Mouse (Mus musculus) lung, embryonic 14.5 days (tissue): ENCODE results near the gene Cnn2. TPM values are rescaled to one million over a fixed set of nuclear protein-coding genes. Genes with fewer than 3 reads are reported as not detected.

ENCODE experiments used
- ATAC-seq: fragments of 200-750 bp; cut with Nextera tagmentation; 2 replicates; pipeline ENCODE4 v1.8.0; 2017; ENCODE audit warnings: mild to moderate bottlenecking, moderate TSS enrichment, moderate library complexity; ENCODE audit not compliant: insufficient read depth
- DNase-seq: peaks from one replicate; pipeline ENCODE4 v3.0.0-alpha.2; 2015
- H3K27ac ChIP-seq: fragments of 300-500 bp; sonication (generic); 2 replicates; pipeline ENCODE4 v1.5.1; 2014; ENCODE audit warnings: low read depth, mild to moderate bottlenecking, moderate library complexity
- H3K27me3 ChIP-seq: fragments of 300-500 bp; sonication (generic); 2 replicates; pipeline ENCODE4 v1.6.1; 2014; ENCODE audit warnings: low read length, control low read depth; ENCODE audit not compliant: insufficient read depth
- H3K36me3 ChIP-seq: fragments of 300-500 bp; sonication (generic); 2 replicates; pipeline ENCODE4 v1.6.1; 2014; ENCODE audit warnings: control low read depth; ENCODE audit not compliant: insufficient read depth
- H3K4me1 ChIP-seq: fragments of 300-500 bp; sonication (generic); 2 replicates; pipeline ENCODE4 v1.6.1; 2014; ENCODE audit warnings: antibody characterized with exemption, control low read depth; ENCODE audit not compliant: insufficient read depth
- H3K4me2 ChIP-seq: fragments of 300-500 bp; sonication (generic); 2 replicates; pipeline ENCODE4 v1.6.1; 2014; ENCODE audit warnings: mild to moderate bottlenecking
- H3K4me3 ChIP-seq: fragments of 300-500 bp; sonication (generic); 2 replicates; pipeline ENCODE4 v1.5.1; 2014; ENCODE audit warnings: low read depth, low read length
- H3K9ac ChIP-seq: fragments of 300-500 bp; sonication (generic); 2 replicates; pipeline ENCODE4 v1.6.1; 2014
- H3K9me3 ChIP-seq: fragments of 300-500 bp; sonication (generic); 2 replicates; pipeline ENCODE4 v1.6.1; 2016; ENCODE audit warnings: low read depth, low read length, control low read depth
- CTCF ChIP-seq: IDR thresholded peaks from 2 replicates; pipeline ENCODE4 v1.5.1; 2016; ENCODE audit warnings: antibody characterized with exemption, low read depth
- WGBS: fragments of 180-500 bp; shearing (Covaris S2); extraction: QIAGEN DNeasy Blood & Tissue Kit; methylation state at CpG from one replicate; pipeline ENCODE4 v1.1.7; 2014; 5-methylcytosine and 5-hydroxymethylcytosine counted together
- polyA plus RNA-seq: library from polyadenylated mRNA; unstranded; fragments of >200 nt; fragmentation: Nextera tagmentation; extraction: Ambion mirVana; gene quantifications from 2 replicates; pipeline ENCODE4 v1.2.1, GENCODE M21; 2014

The Cnn2 gene
- polyA plus RNA-seq, 1 experiment from 2014 or later, result 354 TPM

- Histone ChIP-seq H3K4me2 (0 out of 2 replicates have a peak overlapping the region, but pooled peaks have one; percentile 3), H3K36me3 (0 out of 2 replicates have a peak, but pooled peaks cover 7% of the 10 kb centered on the region), H3K4me1 (no peaks in the 10 kb centered on the region; the same call in none of the 2 replicates), H3K27ac (no peak overlapping the region), H3K4me3 (peak overlapping the region; percentile 2; the same call in 1 of the 2 replicates), H3K9me3 (peaks cover 9% of the 10 kb centered on the region; the same call in 1 of the 2 replicates), H3K27me3 (peaks cover 34% of the 10 kb centered on the region), H3K9ac (no peak overlapping the region; the same call in 1 of the 2 replicates)
- peak; percentile 37 for DNase-seq
- ATAC-seq, result no peak
- TF ChIP-seq CTCF, result peak; percentile 48
- 15% methylated on average over 28 of the region's 28 CpGs for WGBS
Observed at GRCm38 (mm10) chr10:80014484-80015290, 26.3 kb downstream of the Cnn2 start.

DNA sequence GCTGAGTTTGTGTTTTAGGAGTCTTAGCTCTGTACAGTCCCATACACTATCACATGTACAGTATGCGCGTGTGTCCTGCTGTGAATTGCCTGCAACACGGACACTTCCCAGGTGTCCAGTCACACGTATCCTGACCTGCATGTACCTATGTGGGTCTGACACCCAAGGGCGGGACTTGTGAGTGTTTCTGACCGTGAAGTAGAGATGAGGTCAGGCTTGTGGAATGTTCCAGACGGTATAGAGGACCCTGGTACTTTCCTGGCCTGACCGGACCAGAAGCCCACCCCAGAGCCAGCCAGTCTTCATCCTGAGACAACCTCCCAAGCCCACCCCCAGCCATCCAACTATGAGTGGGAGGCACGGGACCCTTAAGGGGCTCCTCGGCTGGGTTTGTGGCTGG is 27.2 kb downstream of the Cnn2 start:
- H3K9ac ChIP-seq, result no peak overlapping the region
- peaks cover 34% of the 10 kb centered on the region for H3K27me3 ChIP-seq
- DNase-seq (no peak), ATAC-seq (no peak)
- 0 out of 2 replicates have a peak, but pooled peaks cover 3% of the 10 kb centered on the region for H3K36me3 ChIP-seq
- H3K4me1 ChIP-seq, result no peaks in the 10 kb centered on the region; the same call in none of the 2 replicates
- TF ChIP-seq CTCF, result no peak
- H3K9me3 ChIP-seq, result peaks cover 4% of the 10 kb centered on the region; the same call in 1 of the 2 replicates
- no peak overlapping the region for H3K4me3 ChIP-seq
- 62% methylated on average over 10 of the region's 10 CpGs for WGBS
- no peak overlapping the region for H3K4me2 ChIP-seq
- no peak overlapping the region for H3K27ac ChIP-seq

- TF ChIP-seq CTCF, result no peak
- Histone ChIP-seq H3K4me2 (peak within 1 kb of the TSS; percentile 21; the same call in 1 of the 2 replicates), H3K36me3 (0 out of 2 replicates have a peak, but pooled peaks cover 4% of the 10 kb centered on the region), H3K4me1 (no peaks in the 10 kb centered on the region; the same call in none of the 2 replicates), H3K4me3 (peak within 1 kb of the TSS; percentile 16; the same call in 1 of the 2 replicates), H3K27me3 (peaks cover 34% of the 10 kb centered on the region), H3K27ac (no peak within 1 kb of the TSS), H3K9ac (no peak within 1 kb of the TSS), H3K9me3 (no peaks in the 10 kb centered on the region)
- ATAC-seq (no peak), DNase-seq (peak; percentile 25)
- 66% methylated on average over 11 of the region's 11 CpGs for WGBS
Observed at GRCm38 (mm10) chr10:80016511-80016910, 28.1 kb downstream of the Cnn2 start, which contains the start of gene Arhgap45. Gene Arhgap45, plus strand, starts transcription at chr10:80016653.

DNA sequence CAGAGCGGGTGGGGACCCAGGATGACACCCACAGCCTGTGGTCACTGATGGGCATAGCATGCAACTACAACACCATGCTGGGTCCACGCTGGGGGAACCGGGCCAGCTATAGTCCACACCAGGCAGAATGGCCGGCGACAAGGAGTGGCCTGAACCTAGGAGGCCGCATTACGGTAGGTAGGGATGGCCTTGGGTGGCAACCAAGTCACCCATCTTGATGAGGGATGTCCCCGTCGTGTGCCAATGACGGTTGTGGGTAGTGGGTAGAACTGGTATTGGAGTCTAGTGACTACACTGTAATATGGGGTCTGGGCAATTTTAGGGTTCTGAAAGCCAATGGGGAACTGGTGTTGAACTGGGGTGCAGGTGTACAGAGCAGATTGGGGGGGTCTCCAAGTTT is 28.5 kb downstream of the Cnn2 start:
- Histone ChIP-seq H3K36me3 (peaks cover 6% of the 10 kb centered on the region; the same call in 1 of the 2 replicates), H3K27me3 (peaks cover 32% of the 10 kb centered on the region), H3K27ac (no peak overlapping the region), H3K9me3 (no peaks in the 10 kb centered on the region), H3K4me3 (peak overlapping the region; percentile 16; the same call in 1 of the 2 replicates), H3K4me2 (peak overlapping the region; percentile 21; the same call in 1 of the 2 replicates), H3K9ac (no peak overlapping the region), H3K4me1 (no peaks in the 10 kb centered on the region; the same call in none of the 2 replicates)
- 92% methylated on average over 10 of the region's 10 CpGs for WGBS
- DNase-seq (no peak), ATAC-seq (no peak)
- no peak for TF ChIP-seq CTCF

DNA sequence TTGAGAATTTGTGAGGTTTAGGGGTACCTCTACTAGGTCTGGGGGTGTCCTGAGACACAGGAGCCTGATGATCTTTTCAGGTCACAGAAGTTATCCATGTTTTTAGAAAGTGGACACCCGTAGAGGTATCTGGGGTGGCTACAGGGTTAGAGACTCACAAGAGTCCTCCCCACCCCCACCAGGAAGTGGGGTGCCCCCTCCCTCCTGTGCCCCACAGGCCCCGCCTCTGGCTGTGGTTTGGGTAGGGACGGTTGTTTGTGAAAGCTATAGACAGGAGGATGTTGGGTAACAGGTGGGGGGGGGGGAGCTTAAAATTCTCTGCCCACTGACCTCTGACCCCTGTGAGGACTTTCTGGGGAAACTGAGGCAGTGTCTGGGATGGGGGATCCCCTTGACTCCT is 29.0 kb downstream of the Cnn2 start:
- H3K4me1 ChIP-seq, result no peaks in the 10 kb centered on the region; the same call in none of the 2 replicates
- H3K4me2 ChIP-seq, result peak overlapping the region; percentile 21; the same call in 1 of the 2 replicates
- H3K9ac ChIP-seq, result no peak overlapping the region
- peaks cover 11% of the 10 kb centered on the region for H3K36me3 ChIP-seq
- TF ChIP-seq CTCF, result no peak
- no peak overlapping the region for H3K27ac ChIP-seq
- DNase-seq (no peak), ATAC-seq (no peak)
- no peak overlapping the region for H3K4me3 ChIP-seq
- no peaks in the 10 kb centered on the region for H3K9me3 ChIP-seq
- 62% methylated on average over 3 of the region's 3 CpGs for WGBS
- H3K27me3 ChIP-seq, result peaks cover 28% of the 10 kb centered on the region

DNA sequence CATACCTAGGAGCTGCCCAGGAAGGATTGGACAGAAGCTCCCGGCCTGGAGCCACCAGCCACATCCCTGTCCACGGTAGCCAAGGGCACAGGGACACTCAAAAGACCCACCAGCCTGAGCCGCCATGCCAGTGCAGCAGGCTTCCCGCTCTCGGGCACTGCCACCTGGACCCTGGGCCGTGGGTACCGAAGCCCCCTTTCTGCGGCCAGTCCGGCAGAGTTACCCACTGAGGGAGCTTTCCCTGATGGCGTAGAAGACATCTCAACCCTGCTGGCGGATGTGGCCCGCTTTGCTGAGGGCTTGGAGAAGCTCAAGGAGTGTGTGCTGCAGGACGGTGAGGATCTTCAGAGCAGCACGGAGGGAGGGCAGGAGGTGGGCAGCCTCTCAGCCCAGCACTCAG is 29.4 kb downstream of the Cnn2 start:
- H3K36me3 ChIP-seq, result peaks cover 14% of the 10 kb centered on the region
- H3K4me3 ChIP-seq, result no peak overlapping the region
- no peak overlapping the region for H3K27ac ChIP-seq
- WGBS, result 79% methylated on average over 14 of the region's 14 CpGs
- peaks cover 27% of the 10 kb centered on the region for H3K27me3 ChIP-seq
- DNase-seq (no peak), ATAC-seq (no peak)
- no peaks in the 10 kb centered on the region for H3K9me3 ChIP-seq
- no peak for TF ChIP-seq CTCF
- no peak overlapping the region for H3K9ac ChIP-seq
- no peak overlapping the region for H3K4me2 ChIP-seq
- no peaks in the 10 kb centered on the region; the same call in none of the 2 replicates for H3K4me1 ChIP-seq
